Mouse (Mus musculus) gastrocnemius, adult 8-10 months (tissue): ENCODE data around the gene Cbx8. TPM values are rescaled to one million over a fixed set of nuclear protein-coding genes. Genes with fewer than 3 reads are reported as not detected.

Source experiments
- DNase-seq, 2 experiments: peaks; one replicate each; pipeline ENCODE4 v3.0.0; 2022; ENCODE audit warnings: low spot score in 2 of 2
- total RNA-seq, 4 experiments: library from RNA; stranded (reverse); gene quantifications; 2 replicates each; pipeline ENCODE4 v1.2.4; 2022

The Cbx8 gene
- total RNA-seq, 4 experiments from 2014 or later, result 1.1 to 3.3 (median 2.5) TPM

- DNase-seq, result no peak
These were observed 38.7 kb upstream of the Cbx8 start for GRCm38 (mm10) chr11:119079445-119079837.

DNA sequence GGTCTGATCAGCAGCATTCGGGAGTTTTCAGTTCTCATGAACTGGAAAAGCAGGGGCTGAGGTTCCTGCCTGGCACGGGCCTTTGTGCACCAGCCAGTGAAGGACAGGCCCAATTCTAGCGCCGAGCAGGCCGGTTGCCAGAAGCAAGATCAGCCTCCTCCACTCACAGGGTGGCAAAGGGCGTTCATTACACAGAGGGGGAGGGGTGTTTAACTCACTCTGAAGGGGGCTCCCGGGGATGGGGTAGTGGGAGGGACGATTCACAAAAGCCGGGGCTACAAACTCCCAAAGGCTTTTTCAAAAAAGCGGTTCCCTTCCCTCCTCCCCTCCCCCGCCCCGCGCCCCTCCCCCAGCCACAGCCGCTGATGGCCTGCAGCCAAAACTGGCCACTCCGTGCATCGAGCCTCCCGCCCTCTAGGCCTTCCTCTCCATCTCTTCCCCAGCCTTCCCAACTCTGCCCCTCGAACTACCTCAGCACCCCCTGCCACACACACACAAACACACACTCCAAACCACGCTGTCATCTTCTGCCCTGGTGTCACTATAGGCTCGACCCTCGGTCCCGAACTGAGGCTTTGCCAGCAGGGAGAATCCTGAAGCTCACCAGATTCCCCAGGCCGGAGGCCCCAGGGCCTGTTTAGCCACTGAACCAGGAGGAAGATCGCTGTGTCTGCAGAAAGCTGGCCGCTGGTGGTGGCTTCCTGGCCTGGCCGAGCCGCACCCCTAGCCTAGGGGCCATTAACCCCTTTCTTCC lies 38.1 kb upstream of the Cbx8 start:
- no peak for DNase-seq

GRCm38 (mm10) chr11:119077755-119078154 lies 37.0 kb upstream of the Cbx8 start:
- no peak for DNase-seq

- DNase-seq, result no peak
These were observed 35.0 kb upstream of the Cbx8 start for GRCm38 (mm10) chr11:119075805-119076204.

DNA sequence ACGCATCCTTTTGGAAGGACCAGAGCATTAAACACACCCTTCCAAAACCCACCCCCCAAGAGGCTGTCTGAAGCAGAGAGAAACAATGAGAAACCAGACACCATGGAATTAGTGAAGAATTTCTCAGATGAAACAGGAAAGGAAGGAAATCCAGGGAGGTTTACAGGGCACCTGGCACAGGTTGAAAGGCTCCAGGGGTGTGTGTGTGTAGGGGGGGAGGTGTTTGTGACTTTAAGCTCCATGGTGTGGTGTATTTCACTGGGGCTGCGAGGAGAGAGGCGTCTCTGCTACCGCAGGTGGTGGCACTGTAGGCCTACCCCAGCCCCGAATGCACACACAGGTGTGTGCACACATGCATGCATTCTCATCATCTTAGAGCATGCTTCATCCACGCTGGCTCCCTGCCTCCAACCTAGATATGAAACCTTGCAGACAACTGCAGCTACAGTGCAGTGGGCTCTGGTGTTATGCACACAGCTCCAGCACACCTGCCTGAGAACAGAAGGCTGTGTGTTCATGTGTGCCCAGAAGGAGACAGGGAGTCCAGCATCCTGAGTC lies 33.2 kb upstream of the Cbx8 start:
- no peak for DNase-seq

DNA sequence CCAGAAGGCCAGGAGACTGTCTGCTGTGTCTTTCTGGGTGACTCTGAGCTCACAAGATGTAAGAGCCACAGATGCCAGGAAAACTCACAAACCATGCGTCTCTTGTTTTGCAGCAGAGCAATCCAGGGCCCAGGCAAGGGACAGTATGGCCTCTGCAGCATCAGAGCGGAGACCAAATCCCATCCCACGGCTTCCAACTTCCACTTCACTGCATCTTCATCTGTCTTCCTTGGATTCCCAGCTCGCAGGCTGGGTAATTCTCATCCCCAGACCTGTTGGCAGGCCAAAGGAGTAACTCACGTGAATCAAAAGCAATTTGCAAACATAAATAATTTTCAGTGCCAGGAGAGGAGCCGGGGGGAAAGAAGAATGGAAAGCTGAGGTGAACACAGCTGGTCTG lies 32.2 kb upstream of the Cbx8 start:
- no peak for DNase-seq

DNA sequence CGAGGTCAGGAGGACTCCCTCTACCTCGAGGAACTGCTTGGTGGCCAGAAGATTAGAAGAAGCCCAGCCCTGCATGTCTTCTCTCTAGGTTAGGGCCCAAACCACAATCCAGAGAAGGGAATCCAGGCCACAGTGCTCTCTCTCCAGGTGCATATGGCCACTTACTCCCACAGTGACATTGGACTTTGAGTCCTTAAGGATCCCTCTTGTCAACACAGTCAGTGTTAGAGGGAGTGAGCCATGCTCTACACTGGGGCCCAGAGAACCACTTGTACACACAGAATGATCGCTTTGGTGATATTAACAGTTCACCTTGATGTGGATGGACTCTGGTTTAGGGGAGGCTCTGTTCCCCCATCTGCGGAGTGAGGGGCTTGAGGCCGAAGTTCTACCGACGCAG lies 31.5 kb upstream of the Cbx8 start:
- no peak for DNase-seq

DNA sequence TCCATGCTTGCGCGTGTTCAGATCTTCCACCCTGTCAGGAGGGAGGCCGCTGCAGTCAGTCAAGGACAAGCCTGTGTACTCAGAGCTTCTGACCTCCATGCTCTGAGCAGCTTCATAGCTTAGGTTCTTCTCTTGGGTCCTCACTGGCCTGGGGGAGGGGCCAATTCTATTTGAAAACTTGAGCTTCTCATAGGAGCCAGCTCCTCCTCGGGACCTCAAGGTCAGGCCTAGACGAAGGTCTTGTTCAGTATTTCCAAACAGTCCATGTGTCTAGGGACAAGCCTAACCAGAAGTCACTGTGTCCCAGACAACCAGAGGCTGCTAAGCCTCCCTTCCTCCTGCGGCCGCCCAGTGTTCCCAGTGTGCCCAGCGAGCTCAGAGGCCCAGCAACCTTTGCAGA lies 26.1 kb upstream of the Cbx8 start:
- DNase-seq, result no peak

- DNase-seq, result no peak
These were observed 18.5 kb upstream of the Cbx8 start for GRCm38 (mm10) chr11:119059256-119059655.

DNA sequence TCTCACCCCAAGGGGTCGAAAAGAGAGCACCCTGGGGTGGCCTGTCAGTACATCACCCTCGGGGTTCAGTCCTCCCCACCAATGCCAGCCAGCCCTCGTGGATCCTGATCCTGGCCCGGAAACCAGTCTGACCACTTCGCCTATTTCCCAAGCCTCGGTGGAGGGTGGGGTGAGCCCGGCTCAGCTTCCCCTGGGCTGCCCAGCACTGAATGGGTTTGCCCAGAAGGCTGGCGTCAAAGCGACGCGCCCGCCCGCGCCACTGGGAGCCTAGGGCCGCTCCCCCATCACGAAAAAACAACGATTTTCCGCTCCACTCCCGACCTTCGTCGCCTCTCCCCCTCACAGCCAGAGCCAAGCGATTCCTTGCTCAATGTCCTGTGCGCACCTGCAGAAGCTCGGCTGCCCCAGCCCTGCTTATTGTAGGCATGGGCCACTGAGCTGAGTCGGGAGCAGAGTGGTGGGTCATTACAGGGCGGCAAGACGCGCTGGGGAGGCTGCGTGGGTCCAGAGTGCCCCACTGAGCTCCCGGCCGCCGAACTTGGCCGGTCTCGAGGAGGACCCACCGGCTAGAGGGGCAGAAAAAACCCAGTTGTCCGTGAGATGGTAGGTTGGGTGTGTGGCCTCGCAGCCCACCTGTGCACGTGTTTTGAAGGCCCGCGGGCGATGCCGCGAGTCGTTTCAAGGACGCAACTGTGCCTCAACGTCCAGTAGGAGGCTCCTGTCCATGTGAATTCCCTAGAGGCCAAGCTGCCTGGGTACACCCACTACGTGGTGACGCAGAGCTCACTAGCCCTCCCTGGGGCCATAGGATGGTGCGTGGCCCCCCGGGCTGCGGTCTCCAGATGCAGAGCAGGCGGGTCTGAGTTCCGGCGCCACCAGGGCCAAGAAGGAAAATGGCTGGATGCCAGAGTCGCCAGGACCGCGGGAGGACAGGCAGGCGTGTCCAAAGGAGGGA lies 17.5 kb upstream of the Cbx8 start:
- DNase-seq, result no peak

DNA sequence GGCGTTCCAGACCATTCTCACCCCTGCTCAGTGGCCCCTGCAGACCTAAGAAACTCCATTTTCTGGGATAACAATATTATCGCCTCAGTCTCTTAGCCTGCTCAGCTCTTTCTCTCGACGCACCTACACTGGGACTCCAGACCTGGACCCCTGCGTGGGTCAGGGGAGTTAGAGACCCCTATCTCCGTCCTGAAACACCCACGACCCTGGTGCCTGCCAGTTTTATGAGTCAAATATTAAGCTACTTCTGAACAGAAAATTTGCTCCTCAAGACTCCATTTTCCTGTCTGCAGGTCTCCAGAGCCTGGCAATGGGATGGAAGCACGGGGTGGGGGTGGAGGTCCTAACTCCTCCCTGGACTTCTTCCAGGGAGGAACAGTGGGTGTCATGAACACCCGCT lies 16.5 kb upstream of the Cbx8 start:
- DNase-seq, result no peak

- peak in 1 of 2 experiments; percentile 15 for DNase-seq
These were observed 15.8 kb upstream of the Cbx8 start for GRCm38 (mm10) chr11:119056301-119057211.

- no peak for DNase-seq
These were observed 14.9 kb upstream of the Cbx8 start for GRCm38 (mm10) chr11:119055571-119056131.

DNA sequence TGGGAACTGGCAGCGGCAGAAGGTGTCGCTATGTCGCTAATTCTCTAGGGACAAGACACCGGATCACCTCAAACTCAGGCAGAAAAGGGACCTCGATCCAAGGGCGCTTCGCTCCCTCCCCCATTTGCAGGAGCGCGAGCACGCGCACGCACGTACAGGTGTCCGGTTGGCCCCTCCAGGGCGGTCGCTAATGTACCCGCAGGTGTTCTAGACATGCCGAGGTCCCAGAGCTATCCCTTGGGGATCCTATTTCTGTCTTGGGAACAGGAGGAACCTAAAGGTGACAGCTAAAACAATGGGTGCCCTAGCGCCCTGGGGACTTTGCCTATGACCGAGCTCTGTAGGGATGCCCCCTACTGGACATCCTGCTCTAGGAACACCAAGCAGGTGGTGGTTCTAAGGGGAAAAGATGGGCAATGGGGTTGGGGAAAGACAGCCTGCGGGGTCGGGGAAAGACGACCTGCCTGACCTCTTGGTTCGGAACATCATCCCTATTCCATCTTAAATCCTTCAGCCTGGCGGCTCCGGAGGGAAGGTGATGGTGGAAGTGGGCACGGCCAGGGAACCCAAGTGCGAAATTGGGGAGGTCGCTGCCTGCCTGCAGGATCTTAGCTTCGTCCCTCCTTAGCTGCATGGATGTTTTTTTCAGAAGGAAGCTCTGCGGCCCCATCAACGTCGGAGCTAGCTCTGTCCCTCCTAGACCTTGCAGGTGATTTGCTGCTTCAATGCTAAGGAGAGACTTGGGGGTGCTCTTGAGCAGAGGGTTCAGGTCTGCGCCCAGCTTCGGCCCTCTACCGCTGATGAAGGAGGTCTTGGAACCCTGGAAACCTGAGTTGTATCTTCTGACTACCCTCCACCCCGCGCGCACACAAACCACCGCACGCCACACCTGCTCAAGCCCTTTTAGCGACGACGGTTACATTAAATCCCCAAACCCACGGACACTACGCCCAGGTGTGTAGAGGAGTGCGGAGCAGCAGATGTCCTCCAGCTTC lies 13.9 kb upstream of the Cbx8 start:
- no peak for DNase-seq

DNA sequence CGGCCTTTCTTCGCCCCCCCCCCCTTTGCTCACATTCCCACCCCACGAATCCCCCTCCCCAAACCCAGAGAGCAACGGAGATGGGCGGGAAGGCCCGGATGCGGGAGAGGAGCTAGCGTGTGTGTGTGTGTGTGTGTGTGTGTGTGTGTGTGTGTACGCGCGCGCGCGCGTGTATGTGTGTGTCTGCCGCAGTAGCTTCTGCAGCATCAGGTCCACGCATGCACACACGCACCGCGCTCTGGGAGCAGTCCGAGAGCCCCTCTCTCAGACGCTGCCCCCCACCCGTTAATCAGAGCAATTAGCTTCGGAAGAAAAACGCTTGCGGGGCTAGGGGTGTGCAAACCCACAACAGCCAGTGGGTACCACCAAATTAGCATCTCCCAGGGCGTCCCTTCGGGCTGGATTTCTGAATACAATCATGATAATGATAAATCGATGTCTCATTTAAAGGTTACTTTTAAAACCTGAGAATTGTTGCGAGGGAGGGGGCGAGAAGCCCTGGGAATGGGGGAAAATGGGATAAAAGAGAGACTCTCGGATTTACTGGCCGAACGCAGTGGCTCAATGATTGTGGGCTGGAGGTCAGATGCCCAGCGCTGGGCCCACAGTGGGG lies 13.1 kb upstream of the Cbx8 start:
- no peak for DNase-seq

- no peak for DNase-seq
These were observed 12.5 kb upstream of the Cbx8 start for GRCm38 (mm10) chr11:119053257-119053670.

DNA sequence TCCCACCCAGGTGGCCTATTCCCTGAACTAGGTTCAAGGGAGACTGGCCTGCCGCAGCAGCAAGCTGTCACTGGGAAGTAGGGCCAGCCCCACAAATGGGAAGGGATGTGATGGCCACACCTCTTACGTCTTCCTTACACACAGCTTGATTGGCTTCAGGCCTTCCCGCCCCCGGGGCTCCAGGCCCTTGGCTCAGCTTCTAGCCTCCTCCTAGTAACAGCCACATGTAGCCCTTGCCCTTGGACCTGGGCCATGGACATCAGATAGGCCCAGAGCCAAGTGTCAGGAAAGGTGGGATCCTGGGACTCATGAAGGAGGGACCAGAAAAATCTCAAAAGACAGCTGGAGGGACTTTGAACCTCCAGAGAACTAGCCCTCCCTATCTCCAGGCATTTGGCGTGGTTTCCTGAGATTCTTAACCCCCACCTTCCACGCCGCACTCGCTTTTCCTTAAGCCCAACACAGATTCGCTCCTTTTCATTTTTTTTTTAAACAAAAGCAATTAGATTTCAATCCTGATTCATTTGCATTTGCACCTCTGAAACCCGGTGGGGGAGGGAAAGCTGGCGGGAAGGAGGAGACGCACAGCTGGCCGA lies 12.0 kb upstream of the Cbx8 start:
- no peak for DNase-seq

GRCm38 (mm10) chr11:119051927-119052660 lies 11.3 kb upstream of the Cbx8 start:
- no peak for DNase-seq
